Mouse (Mus musculus) limb, embryonic 14.5 days (tissue): ENCODE measurements around the gene Tubb4a. TPM values are rescaled to one million over a fixed set of nuclear protein-coding genes. Genes with fewer than 3 reads are reported as not detected.

ENCODE experiments used
- ATAC-seq: fragments of 200-750 bp; cut with Nextera tagmentation; 2 replicates; pipeline ENCODE4 v1.8.0; 2017; ENCODE audit warnings: low read depth, moderate number of reproducible peaks, moderate TSS enrichment; ENCODE audit not compliant: low FRiP score
- DNase-seq: peaks from one replicate; pipeline ENCODE4 v3.0.0-alpha.2; 2015; ENCODE audit warnings: low spot score
- H3K27ac ChIP-seq: fragments of 300-500 bp; sonication (generic); replicated peaks from 2 replicates; pipeline ENCODE4 v1.5.1; 2014; ENCODE audit warnings: low read depth, mild to moderate bottlenecking, low read length, moderate library complexity, mixed read lengths
- H3K27me3 ChIP-seq: fragments of 300-500 bp; sonication (generic); 2 replicates; pipeline ENCODE4 v1.6.1; 2014; ENCODE audit warnings: low read length, mixed read lengths; ENCODE audit not compliant: control insufficient read depth, insufficient read depth
- H3K36me3 ChIP-seq: fragments of 300-500 bp; sonication (generic); 2 replicates; pipeline ENCODE4 v1.6.1; 2014; ENCODE audit warnings: mild to moderate bottlenecking, low read length, moderate library complexity, mixed read lengths; ENCODE audit not compliant: control insufficient read depth, insufficient read depth
- H3K4me1 ChIP-seq: fragments of 300-500 bp; sonication (generic); 2 replicates; pipeline ENCODE4 v1.6.1; 2014; ENCODE audit warnings: antibody characterized with exemption, low read length, mixed read lengths; ENCODE audit not compliant: control insufficient read depth, insufficient read depth
- H3K4me2 ChIP-seq: fragments of 300-500 bp; sonication (generic); replicated peaks from 2 replicates; pipeline ENCODE4 v1.6.1; 2014; ENCODE audit warnings: low read depth, mild to moderate bottlenecking, low read length, moderate library complexity; ENCODE audit not compliant: severe bottlenecking
- H3K4me3 ChIP-seq: fragments of 300-500 bp; sonication (generic); replicated peaks from 2 replicates; pipeline ENCODE4 v1.5.1; 2014; ENCODE audit warnings: low read length
- H3K9ac ChIP-seq: fragments of 300-500 bp; sonication (generic); 2 replicates; pipeline ENCODE4 v1.6.1; 2014; ENCODE audit warnings: mild to moderate bottlenecking, low read depth, low read length, moderate library complexity; ENCODE audit not compliant: severe bottlenecking
- H3K9me3 ChIP-seq: fragments of 300-500 bp; sonication (generic); 2 replicates; pipeline ENCODE4 v1.6.1; 2016; ENCODE audit warnings: low read length; ENCODE audit not compliant: control insufficient read depth
- POLR2A ChIP-seq: fragments of 200-500 bp; IDR thresholded peaks from 2 replicates; pipeline ENCODE4 v1.8.0; 2012; ENCODE audit warnings: inconsistent platforms, mild to moderate bottlenecking, moderate library complexity, borderline replicate concordance; ENCODE audit not compliant: insufficient read depth, insufficient read length; ENCODE audit errors: extremely low read depth
- WGBS: fragments of 180-500 bp; shearing (Covaris S2); extraction: QIAGEN DNeasy Blood & Tissue Kit; methylation state at CpG from one replicate; pipeline ENCODE4 v1.1.7; 2014; 5-methylcytosine and 5-hydroxymethylcytosine counted together
- polyA plus RNA-seq, 2 experiments: library from polyadenylated mRNA; depleted of rRNA in 1 of 2; stranded (reverse) in 1 of 2; unstranded in 1 of 2; fragments of >200 nt; fragmentation: Nextera tagmentation in 1 of 2; extraction: Ambion mirVana in 1 of 2; gene quantifications; 2 replicates each; pipeline versions ENCODE4 v1.2.1 to v1.2.3; 2012 to 2014

Tubb4a gene
- polyA plus RNA-seq, 2 experiments: 8.8 to 10.3 TPM

DNA sequence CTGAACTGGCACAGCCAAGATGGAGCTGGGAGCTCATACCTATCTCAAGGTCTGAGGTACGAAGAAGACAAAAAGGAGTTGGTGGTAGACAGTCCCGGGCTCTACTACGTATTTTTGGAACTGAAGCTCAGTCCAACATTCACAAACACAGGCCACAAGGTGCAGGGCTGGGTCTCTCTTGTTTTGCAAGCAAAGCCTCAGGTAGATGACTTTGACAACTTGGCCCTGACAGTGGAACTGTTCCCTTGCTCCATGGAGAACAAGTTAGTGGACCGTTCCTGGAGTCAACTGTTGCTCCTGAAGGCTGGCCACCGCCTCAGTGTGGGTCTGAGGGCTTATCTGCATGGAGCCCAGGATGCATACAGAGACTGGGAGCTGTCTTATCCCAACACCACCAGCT is 19.5 kb upstream of the Tubb4a start:
- Histone ChIP-seq H3K27ac (no peak overlapping the region), H3K9ac (no peak overlapping the region), H3K4me3 (no peak overlapping the region), H3K4me2 (no peak overlapping the region), H3K36me3 (no peaks in the 10 kb centered on the region), H3K27me3 (no peaks in the 10 kb centered on the region), H3K9me3 (no peaks in the 10 kb centered on the region), H3K4me1 (peaks cover 11% of the 10 kb centered on the region)
- ATAC-seq (no peak), DNase-seq (no peak)
- TF ChIP-seq POLR2A: no peak
- 97% methylated on average over 5 of the region's 5 CpGs for WGBS

DNA sequence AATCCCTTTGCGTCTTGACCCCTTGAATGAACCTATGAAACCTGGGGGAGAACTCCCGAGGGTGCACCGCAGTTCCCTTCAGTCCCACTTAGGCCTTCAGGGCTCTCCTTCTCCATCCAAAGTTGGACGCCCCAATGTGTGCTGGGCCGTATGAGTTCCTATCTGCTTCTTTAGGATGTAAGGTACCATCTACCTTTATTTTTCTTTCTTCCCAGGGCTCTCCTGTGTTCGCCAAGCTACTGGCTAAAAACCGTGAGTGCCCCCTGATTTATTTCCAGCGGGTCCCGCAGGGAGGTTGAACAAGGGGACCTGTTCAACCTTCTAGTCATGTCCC is 18.4 kb upstream of the Tubb4a start:
- no peaks in the 10 kb centered on the region for H3K9me3 ChIP-seq
- H3K9ac ChIP-seq: peak overlapping the region; percentile 79
- no peak for TF ChIP-seq POLR2A
- no peaks in the 10 kb centered on the region for H3K27me3 ChIP-seq
- ATAC-seq: no peak
- no peaks in the 10 kb centered on the region for H3K36me3 ChIP-seq
- peaks cover 11% of the 10 kb centered on the region for H3K4me1 ChIP-seq
- H3K4me2 ChIP-seq: peak overlapping the region; percentile 78
- H3K4me3 ChIP-seq: peak overlapping the region; percentile 68
- DNase-seq: no peak
- 6% methylated on average over 9 of the region's 9 CpGs for WGBS
- H3K27ac ChIP-seq: no peak overlapping the region

DNA sequence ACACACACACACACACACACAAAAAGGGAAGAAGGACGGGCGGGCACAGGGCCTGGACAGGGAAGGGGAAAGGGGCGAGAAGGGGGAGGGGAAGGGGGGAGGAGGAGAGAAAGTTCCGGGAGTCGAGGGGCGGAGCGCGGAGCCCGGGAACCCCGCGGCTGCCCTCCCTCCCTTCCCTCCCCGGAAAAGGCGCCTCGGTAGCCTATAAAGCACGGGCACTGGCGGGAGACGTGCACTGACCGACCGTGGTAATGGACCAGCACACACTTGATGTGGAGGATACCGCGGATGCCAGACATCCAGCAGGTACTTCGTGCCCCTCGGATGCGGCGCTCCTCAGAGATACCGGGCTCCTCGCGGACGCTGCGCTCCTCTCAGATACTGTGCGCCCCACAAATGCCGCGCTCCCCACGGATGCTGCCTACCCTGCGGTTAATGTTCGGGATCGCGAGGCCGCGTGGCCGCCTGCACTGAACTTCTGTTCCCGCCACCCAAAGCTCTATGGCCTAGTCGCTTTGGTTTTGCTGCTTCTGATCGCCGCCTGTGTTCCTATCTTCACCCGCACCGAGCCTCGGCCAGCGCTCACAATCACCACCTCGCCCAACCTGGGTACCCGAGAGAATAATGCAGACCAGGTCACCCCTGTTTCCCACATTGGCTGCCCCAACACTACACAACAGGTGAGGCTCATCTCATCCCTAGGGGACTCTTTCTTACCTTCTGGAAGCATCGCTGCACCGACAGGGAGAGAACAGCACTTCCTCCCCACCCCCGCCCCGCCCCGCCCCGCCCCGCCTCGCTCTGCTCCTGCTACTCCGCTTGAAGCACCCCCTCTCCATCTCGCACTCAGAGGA is 17.8 kb upstream of the Tubb4a start, which contains the start of gene Tnfsf9:
Gene Tnfsf9, plus strand, starts transcription at position 145 of the 854 bp plus-strand sequence.
- Histone ChIP-seq H3K36me3 (no peaks in the 10 kb centered on the region), H3K9me3 (no peaks in the 10 kb centered on the region), H3K4me2 (peak within 1 kb of the TSS; percentile 78), H3K4me1 (peaks cover 11% of the 10 kb centered on the region), H3K27me3 (no peaks in the 10 kb centered on the region), H3K4me3 (peak within 1 kb of the TSS; percentile 68), H3K27ac (0 out of 2 replicates have a peak within 1 kb of the TSS, but pooled peaks have one; percentile 3), H3K9ac (peak within 1 kb of the TSS; percentile 79)
- 0% methylated on average over 47 of the region's 61 CpGs for WGBS
- peak; percentile 67 for ATAC-seq
- DNase-seq: peak; percentile 68
- TF ChIP-seq POLR2A: peak; percentile 62; the same call in 1 of the 2 replicates

DNA sequence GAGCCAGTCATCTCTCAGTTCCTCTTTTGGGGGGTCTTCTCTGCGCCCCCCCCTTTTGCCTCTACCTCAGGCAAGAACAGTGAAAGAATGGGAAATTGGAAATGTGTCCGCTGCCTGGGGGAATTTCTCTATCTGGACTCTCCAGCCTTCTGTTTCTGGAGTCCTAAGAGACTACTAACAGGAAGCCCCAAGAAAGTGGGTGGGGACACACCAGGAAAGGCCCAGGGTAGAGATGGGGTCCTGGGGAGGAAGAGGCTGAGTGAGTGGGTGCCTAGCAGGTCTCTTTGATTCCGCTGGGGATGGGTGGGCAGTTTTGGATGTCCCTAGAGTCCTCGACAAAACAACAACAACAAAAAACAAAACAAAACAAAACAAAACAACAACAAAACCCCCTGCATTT is 16.9 kb upstream of the Tubb4a start:
- Histone ChIP-seq H3K4me3 (peak overlapping the region; percentile 68), H3K36me3 (no peaks in the 10 kb centered on the region), H3K9ac (peak overlapping the region; percentile 79; the same call in 1 of the 2 replicates), H3K27ac (no peak overlapping the region), H3K4me1 (peaks cover 11% of the 10 kb centered on the region), H3K9me3 (no peaks in the 10 kb centered on the region), H3K27me3 (no peaks in the 10 kb centered on the region), H3K4me2 (peak overlapping the region; percentile 78)
- no peak for TF ChIP-seq POLR2A
- ATAC-seq (no peak), DNase-seq (no peak)
- 40% methylated on average over 4 of the region's 4 CpGs for WGBS

DNA sequence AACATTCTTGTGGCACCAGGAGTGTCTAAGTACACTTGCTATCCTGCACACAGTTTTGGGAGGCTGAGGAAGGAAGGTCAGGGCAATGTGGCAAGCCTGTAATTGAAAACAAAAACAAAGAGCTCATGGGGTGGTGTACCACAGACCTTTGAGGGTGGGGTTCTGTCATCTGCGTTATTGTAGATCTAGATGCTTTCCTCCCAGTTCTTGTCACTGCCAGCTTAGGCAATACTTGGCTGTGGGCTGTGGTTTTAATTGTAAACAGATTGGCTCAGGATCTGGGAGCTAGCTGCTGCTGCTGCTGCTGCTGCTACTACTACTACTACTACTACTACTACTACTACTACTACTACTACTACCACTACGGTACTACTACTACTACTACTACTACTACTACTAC is 14.7 kb upstream of the Tubb4a start:
- Histone ChIP-seq H3K4me2 (no peak overlapping the region), H3K4me3 (no peak overlapping the region), H3K9ac (no peak overlapping the region), H3K36me3 (no peaks in the 10 kb centered on the region), H3K27ac (no peak overlapping the region), H3K27me3 (no peaks in the 10 kb centered on the region), H3K4me1 (peaks cover 11% of the 10 kb centered on the region), H3K9me3 (no peaks in the 10 kb centered on the region)
- no peak for TF ChIP-seq POLR2A
- DNase-seq: no peak
- ATAC-seq: no peak
- WGBS: 80% methylated on average over 2 of the region's 2 CpGs
